Mouse (Mus musculus) liver, embryonic 14.5 days (tissue): ENCODE measurements around the gene Ssrp1.

Source experiments
- CTCF ChIP-seq: IDR thresholded peaks from 2 replicates; pipeline ENCODE4 v1.5.1; 2016; ENCODE audit warnings: antibody characterized with exemption, low read depth, control low read depth
- EP300 ChIP-seq: IDR thresholded peaks from 2 replicates; pipeline ENCODE4 v1.6.1; 2016; ENCODE audit warnings: antibody characterized with exemption, low read depth

- no peak for TF ChIP-seq EP300
- no peak for TF ChIP-seq CTCF
These were observed 6.0 kb upstream of the Ssrp1 start for GRCm38 (mm10) chr2:85030989-85031388.
